ENCODE assay signal across 8 mouse cellular contexts in the genomic region with DNA sequence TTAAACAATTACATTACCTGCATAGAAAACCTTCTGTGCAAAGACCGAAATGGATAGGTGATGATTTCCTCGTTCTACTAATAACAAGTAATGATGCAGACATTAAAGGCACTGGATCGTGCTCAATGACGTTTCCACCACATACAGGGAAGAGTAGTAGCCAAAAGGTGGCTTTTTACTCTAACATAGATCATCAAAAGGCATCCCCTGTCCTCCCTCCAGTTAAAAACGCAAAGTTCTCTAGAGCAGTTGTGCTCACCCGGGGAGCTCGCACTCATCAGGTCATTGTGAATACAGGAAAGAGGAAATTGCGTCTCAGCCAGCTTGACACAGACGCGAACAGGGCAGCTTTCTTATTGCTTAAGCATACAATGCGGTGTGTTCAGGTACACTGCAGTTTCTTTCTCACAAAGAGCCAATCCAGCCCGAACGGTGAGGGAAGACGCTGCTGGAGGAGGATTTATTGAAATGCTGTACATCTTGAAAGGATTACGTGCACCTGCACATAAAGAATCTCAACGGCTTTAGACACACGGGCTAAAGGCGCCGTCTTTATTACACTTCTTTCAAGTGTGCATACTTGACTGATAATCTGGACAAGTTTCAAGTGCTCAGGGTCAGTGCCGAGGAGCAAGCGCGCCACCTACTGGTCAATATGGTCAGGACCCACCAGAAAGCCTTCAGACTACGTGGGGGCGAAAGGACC.
A peak's percentile ranks its signal among the peaks of the same experiment; 100 is the strongest.
DNase-seq lines count a peak whose midpoint lies in the region; ATAC-seq and TF ChIP-seq lines count a peak whose summit lies in the region.

No protein-coding gene starts in this region.

- H3K27me3 ChIP-seq in Patski: no peaks in the 10 kb centered on the region
- H3K27me3 ChIP-seq in hindbrain, embryonic 12.5 days: peaks cover 6% of the 10 kb centered on the region; the same call in 1 of the 2 replicates

- no peaks in the 10 kb centered on the region for H3K9me3 ChIP-seq in hindbrain, embryonic 12.5 days (replicated peaks)

- H3K27ac ChIP-seq in hindbrain, embryonic 12.5 days: no peak overlapping the region

- peak; percentile 97 for TF ChIP-seq CTCF in Patski (IDR thresholded peaks at IDR 0.05)

- peaks cover 3% of the 10 kb centered on the region; the same call in 1 of the 2 replicates for H3K4me1 ChIP-seq in hindbrain, embryonic 12.5 days

- peak overlapping the region; percentile 62 for H3K4me2 ChIP-seq in hindbrain, embryonic 12.5 days (replicated peaks)

- no peaks in the 10 kb centered on the region for H3K36me3 ChIP-seq in hindbrain, embryonic 12.5 days

- CTCF ChIA-PET in Patski (lab: Charles Lee): interaction anchor here (0.7 to 7.4 kb wide), 20 partner anchors 9 to 1628 kb away, joined by 3 to 87 read pairs (median 4); no protein-coding TSS in a partner anchor

- peak; percentile 96 for ATAC-seq in Patski
- ATAC-seq in hindbrain, embryonic 12.5 days (ENCODE audit: low FRiP score): peak; percentile 87

- peak; percentile 22 for DNase-seq in Patski (ENCODE audit: low read depth, low spot score)
- peak; percentile 91 for DNase-seq in cerebellum, postnatal 14 days
- DNase-seq in frontal cortex, postnatal 14 days (ENCODE audit: low spot score in 2 of 2): peak; percentile 46 to 74
- peak; percentile 82 to 87 for DNase-seq in layer of hippocampus, postnatal 10 days (ENCODE audit: low spot score in 2 of 2)
- DNase-seq in lung, postnatal 10 days: peak; percentile 79
- DNase-seq in retina, postnatal 1 day: peak; percentile 89
- peak; percentile 74 for DNase-seq in urinary bladder, postnatal 14 days (ENCODE audit: low spot score)

- WGBS in hindbrain, embryonic 12.5 days: 16% methylated on average over 24 of the region's 24 CpGs

- peak overlapping the region; percentile 32 for H3K4me3 ChIP-seq in hindbrain, embryonic 12.5 days

- peak overlapping the region; percentile 46; the same call in 1 of the 2 replicates for H3K9ac ChIP-seq in hindbrain, embryonic 12.5 days

- in situ Hi-C loops in Patski (cut with MboI; ENCODE audit: low pct_unique_long_range_greater_than_20kb): loop anchor here (5.0 kb wide), 1 partner anchor 1066 kb away; no protein-coding TSS in a partner anchor

- POLR2A ChIA-PET in Patski (lab: Charles Lee): no interaction called here

Comparison
In these comparisons a context has a peak if more than half of its experiments do, and no peak if none do; other contexts are left out.
1. DNase-seq: peak in every context shown above with its lines; median percentile 91 in cerebellum, postnatal 14 days; 89 in retina, postnatal 1 day; 84 in layer of hippocampus, postnatal 10 days; 79 in lung, postnatal 10 days; 74 in urinary bladder, postnatal 14 days; 60 in frontal cortex, postnatal 14 days; 22 in Patski.